Mouse (Mus musculus): ENCODE measurements around the gene Krt32. TPM values are rescaled to one million over a fixed set of nuclear protein-coding genes. Genes with fewer than 3 reads are reported as not detected.

Krt32 gene
- polyA plus RNA-seq (2012; rRNA removed): 0.06 TPM in 1 of 2 replicates, not detected in the other

DNA sequence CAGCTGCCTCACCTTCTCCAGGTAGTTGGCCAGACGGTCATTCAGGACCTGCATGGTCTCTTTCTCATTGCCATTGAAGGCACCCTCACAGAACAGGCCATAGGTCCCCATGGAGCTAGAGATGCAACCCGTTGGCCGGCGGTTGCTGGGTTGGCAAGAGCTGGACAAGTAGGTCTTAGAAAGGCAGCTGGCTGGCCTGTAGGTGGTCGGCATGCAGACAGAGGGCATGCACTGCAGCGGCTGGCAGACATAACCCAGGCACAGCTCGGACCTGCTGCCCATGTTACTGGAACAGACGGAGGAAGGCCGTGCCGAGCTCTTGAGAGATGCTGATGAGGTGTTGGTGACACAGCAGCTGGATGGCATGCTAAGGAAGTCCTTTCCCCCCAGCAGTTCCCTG lies at the start of gene Krt32:
Gene Krt32 (minus strand): TSS at position 366 of the 400 bp plus-strand sequence.
- DNase-seq (ENCODE audit: extremely low spot score in 1 of 2, low spot score in 1 of 2): no peak

GRCm38 (mm10) chr11:100137693-100138092 lies 49.7 kb upstream of the Krt32 start:
- DNase-seq (ENCODE audit: extremely low spot score in 1 of 2, low spot score in 1 of 2): no peak

DNA sequence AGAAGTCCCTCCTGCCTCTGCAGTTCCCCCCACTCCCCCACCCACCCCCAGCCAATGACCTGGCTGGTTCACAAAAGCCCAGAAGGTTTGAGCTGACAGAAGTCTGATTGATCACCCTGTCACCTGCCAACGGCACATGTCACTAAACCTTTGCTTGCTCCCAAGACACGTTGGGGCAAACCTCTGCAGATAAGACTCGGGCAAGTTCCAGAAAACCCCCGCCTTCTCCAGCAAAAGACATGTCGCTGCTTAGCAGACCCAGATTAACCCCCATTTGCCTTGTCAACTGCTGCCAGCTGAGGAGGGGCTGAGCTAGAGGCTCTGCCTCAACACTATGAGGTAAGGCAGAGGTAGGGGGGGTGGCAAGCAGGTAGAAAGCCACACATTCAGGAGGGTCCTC lies 48.5 kb upstream of the Krt32 start:
- no peak for DNase-seq (ENCODE audit: extremely low spot score in 1 of 2, low spot score in 1 of 2)

GRCm38 (mm10) chr11:100135731-100136130 lies 47.7 kb upstream of the Krt32 start, which contains the start of gene Krt15:
Krt15 (minus strand) TSS chr11:100135928.
- DNase-seq (ENCODE audit: extremely low spot score in 1 of 2, low spot score in 1 of 2): no peak

- no peak for DNase-seq (ENCODE audit: extremely low spot score in 1 of 2, low spot score in 1 of 2)
These were observed 36.9 kb upstream of the Krt32 start for GRCm38 (mm10) chr11:100124901-100125300.

GRCm38 (mm10) chr11:100121466-100121865 lies 33.4 kb upstream of the Krt32 start, which contains the start of gene Krt13:
Krt13 (minus strand) TSS chr11:100121566.
- DNase-seq (ENCODE audit: extremely low spot score in 1 of 2, low spot score in 1 of 2): no peak

- no peak for DNase-seq (ENCODE audit: extremely low spot score in 1 of 2, low spot score in 1 of 2)
These were observed 32.3 kb upstream of the Krt32 start for GRCm38 (mm10) chr11:100120331-100120730.

GRCm38 (mm10) chr11:100113742-100114029 lies 25.7 kb upstream of the Krt32 start:
- DNase-seq (ENCODE audit: extremely low spot score in 1 of 2, low spot score in 1 of 2): no peak

GRCm38 (mm10) chr11:100112935-100113741 lies 25.1 kb upstream of the Krt32 start:
- DNase-seq (ENCODE audit: extremely low spot score in 1 of 2, low spot score in 1 of 2): no peak

GRCm38 (mm10) chr11:100105576-100106122 lies 17.6 kb upstream of the Krt32 start, which contains the start of gene Krt36:
Krt36 (minus strand) TSS chr11:100105626.
- DNase-seq (ENCODE audit: extremely low spot score in 1 of 2, low spot score in 1 of 2): no peak

GRCm38 (mm10) chr11:100102693-100103429 lies 14.8 kb upstream of the Krt32 start:
- no peak for DNase-seq (ENCODE audit: extremely low spot score in 1 of 2, low spot score in 1 of 2)

DNA sequence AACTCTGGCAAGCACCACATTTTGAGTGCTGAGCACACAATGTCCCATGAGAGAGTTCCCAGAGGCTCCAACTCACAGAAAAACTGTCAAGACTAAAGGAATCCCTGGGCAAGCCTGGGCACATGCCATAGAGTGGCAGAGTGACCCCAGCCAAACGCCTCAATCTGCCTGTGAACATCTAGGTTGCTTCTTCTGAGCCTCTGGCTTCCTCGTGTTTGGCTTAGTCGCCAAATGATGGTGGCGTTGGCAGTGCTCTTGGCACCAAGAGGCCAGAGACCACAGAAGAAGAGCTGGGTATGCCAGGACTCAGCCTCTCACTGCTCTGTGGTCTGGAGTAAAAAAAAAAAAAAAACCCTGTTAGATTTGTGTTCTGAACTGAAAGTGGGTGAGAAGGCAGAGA lies 12.4 kb upstream of the Krt32 start:
- DNase-seq (ENCODE audit: extremely low spot score in 1 of 2, low spot score in 1 of 2): no peak

DNA sequence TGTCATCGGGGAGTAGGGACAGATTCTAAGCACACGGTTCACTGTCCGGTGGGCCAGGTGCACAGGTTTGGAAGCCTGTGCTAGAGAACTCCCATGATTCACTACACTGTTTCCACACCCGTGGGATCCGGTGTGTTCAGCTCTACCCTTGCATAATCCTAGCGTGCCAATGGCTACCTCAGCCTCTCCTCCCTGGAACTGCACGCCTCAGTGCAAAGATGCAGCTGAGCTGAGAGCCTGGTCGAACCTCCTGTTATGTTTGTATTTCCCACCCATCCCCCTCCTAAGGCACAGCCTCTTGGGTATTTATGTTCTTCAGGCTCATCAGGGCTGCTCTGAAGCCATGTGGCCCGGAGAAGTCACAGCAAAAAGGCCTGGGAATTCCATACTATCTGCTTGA lies 9.8 kb upstream of the Krt32 start:
- DNase-seq (ENCODE audit: extremely low spot score in 1 of 2, low spot score in 1 of 2): no peak

DNA sequence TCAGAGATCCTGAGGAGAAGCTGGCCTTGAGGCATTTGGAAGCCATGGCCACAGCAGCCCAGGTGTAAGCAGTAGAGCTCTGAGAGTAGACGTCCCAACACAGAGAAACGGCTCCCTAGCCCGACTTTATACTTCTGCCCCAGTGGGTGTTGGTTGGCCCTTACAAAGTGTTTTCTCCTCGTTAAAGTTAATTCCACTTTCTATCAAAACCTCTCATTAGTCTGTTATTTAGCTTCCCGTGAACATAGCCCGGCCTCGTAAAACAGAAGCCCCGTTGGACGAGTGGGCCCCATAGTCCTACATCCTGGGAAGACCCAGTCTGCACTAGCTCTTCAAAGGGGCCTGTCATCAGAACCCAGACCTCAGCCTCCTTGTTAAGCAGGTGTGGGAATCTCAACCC lies 8.1 kb upstream of the Krt32 start, which contains the start of gene Krt35:
Gene Krt35 (minus strand): TSS at position 101 of the 400 bp plus-strand sequence.
- DNase-seq (ENCODE audit: extremely low spot score in 1 of 2, low spot score in 1 of 2): no peak

DNA sequence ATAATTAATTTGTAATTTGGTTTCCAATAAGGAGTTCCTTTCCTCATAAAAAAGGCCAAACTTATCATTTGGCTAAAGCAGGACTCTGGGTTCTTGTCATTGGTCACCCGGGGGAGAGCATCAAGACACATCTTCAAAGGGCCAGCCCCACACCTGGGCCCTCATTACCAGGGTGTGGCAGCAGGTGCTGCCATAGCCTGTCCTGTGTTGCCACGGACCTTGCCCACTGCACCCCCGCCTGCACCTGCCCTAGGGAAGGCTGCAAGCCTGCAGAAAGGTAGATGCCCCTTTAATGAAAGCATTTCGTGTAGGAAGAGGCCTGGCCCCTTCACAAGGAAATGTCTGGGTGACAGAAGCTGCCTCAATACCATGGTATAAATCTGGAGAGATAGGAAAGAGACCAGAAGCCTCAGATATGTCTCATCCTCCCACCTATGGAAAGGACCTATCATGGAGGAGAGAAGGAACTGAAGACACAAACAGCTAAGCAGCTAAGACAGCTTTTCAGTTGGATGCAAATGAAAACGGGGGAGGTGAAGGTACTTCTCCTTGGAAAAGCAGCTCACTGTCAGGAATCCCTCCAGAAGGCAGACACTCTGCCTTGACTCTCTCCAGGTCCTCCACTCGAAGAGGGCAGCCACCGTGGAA lies 476 bp upstream of the Krt32 start:
- peak; percentile 6 to 22 for DNase-seq (ENCODE audit: extremely low spot score in 1 of 2, low spot score in 1 of 2)

- DNase-seq (ENCODE audit: extremely low spot score in 1 of 2, low spot score in 1 of 2): no peak
These were observed 14.2 kb downstream of the Krt32 start for GRCm38 (mm10) chr11:100073873-100074272.

DNA sequence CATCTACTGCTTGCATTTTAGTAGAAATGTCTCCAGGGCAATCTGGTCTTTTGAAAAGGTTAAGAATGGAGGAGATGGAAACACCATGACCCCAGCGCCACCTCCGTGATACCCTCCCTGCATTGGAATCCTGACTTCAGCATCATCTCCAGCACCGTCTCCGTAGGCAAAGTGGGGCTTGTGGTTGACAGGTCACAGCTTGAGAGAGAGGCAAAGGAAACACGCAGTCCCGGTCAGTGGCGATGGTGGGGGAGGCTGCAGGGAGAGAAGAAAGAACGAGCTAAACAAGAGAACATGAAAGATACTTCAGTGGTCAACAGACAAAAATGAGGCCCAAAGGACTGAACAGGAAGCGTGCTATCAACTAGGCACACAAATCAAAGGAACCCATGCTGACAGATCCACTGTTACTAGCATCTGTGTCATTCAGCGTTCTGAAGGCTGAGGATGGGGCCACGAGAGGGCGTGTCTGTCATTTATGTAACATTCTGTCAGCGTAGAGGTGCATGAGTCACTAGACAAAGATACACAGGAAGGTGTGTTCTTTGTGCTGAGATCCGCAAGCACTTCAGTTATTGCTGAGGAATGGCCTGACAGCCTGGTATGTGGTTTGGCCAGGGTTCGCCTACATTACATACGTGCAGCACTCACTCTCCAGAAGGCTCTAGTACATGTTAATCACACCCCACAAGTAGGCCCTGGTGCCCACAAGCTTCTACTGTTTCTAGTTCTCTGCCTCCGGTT lies 20.6 kb downstream of the Krt32 start:
- DNase-seq (ENCODE audit: extremely low spot score in 1 of 2, low spot score in 1 of 2): no peak

DNA sequence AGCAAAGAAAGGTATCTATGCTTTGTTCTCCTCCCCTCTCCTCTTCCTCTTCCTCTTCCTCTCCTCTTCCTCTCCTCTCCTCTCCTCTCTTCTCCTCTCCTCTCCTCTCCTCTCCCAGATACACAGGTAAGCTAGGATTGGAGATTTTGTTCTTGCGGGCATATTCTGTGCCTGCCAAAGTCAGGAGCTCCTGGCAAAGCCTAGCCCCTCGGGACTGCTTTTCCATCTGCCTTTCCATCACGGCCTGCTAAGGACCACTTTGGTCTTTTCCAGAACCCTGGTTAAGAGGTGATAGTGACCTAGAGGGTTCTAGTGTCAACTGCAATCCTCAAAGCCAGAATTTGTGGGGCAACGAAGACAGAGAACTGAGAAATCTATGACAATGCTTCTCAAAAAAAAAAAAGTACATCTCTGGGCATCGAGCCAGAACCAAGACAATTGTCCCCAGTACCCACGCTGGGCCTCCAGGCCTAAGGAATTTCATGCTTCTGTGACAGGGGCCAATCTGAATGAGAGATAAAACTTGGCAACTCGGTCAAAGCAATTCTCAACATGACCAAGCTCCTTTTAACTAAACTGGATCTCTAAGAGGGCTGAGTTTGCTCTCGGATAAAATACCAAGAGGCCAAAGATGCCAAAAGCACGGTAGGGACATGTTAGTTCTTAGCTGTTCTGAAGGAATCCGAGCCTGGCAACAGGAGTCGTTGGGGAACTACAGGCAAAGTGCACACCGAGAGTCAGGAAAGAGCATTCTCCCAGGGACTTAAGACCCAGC lies 21.6 kb downstream of the Krt32 start:
- no peak for DNase-seq (ENCODE audit: extremely low spot score in 1 of 2, low spot score in 1 of 2)

- no peak for DNase-seq (ENCODE audit: extremely low spot score in 1 of 2, low spot score in 1 of 2)
These were observed 29.2 kb downstream of the Krt32 start for GRCm38 (mm10) chr11:100058875-100059274.

Data from frontal cortex, adult 2 months (tissue).